In genomic region chr5:135015497-135015896, GRCm38 (mm10) we compare ENCODE assay signal across 8 mouse cellular contexts. TPM values are rescaled to one million over a fixed set of nuclear protein-coding genes. Genes with fewer than 3 reads are reported as not detected.
A peak's percentile ranks its signal among the peaks of the same experiment; 100 is the strongest.
DNase-seq lines count a peak whose midpoint lies in the region; ATAC-seq lines count a peak whose summit lies in the region.
"Had no signal": no experiment of that assay in that cellular context is flagged by ENCODE, and none has a peak within 500 bp of the region (broad histone marks: within the 10 kb centered on the region; RNA-seq: fewer than 3 reads in every experiment).

No protein-coding gene starts in this region.

- H3K9me3 ChIP-seq in forebrain, embryonic 14.5 days (replicated peaks; ENCODE audit: control insufficient read depth, low read length): no peaks in the 10 kb centered on the region
- H3K9me3 ChIP-seq: limb, embryonic 15.5 days had no signal

- WGBS in forebrain, embryonic 14.5 days: 15% methylated on average over 7 of the region's 7 CpGs

- H3K9ac ChIP-seq in forebrain, embryonic 14.5 days (ENCODE audit: low read length): no peak overlapping the region
- H3K9ac ChIP-seq: limb, embryonic 15.5 days had no signal

- no peaks in the 10 kb centered on the region for H3K27me3 ChIP-seq in forebrain, embryonic 14.5 days (replicated peaks; ENCODE audit: control insufficient read depth, insufficient read depth, low read length)
- H3K27me3 ChIP-seq: limb, embryonic 15.5 days had no signal

- H3K4me3 ChIP-seq in forebrain, embryonic 14.5 days (ENCODE audit: low read depth, low read length): no peak overlapping the region
- H3K4me3 ChIP-seq: limb, embryonic 15.5 days had no signal

- no peak overlapping the region for H3K27ac ChIP-seq in forebrain, embryonic 14.5 days (ENCODE audit: low read depth, low read length)
- H3K27ac ChIP-seq: limb, embryonic 15.5 days had no signal

- DNase-seq in Muller cell, postnatal 12 days (ENCODE audit: inconsistent ontology term): peak; percentile 65
- peak; percentile 82 for DNase-seq in c-Kit-positive CD71-positive TER-119-positive erythroid progenitor cells, embryonic 14.5 days (ENCODE audit: low spot score)
- DNase-seq in forebrain, embryonic 14.5 days (ENCODE audit: low spot score): peak; percentile 84
- DNase-seq in heart, postnatal 4 days: peak; percentile 93
- peak; percentile 89 to 96 for DNase-seq in left cerebral cortex, adult 18-20 months (ENCODE audit: low spot score in 2 of 2)
- DNase-seq in mesoderm, embryonic 11.5 days (ENCODE audit: low read depth, low spot score): peak; percentile 80
- peak; percentile 84 to 90 for DNase-seq in spleen, postnatal 10 days (ENCODE audit: low spot score in 2 of 2)

- ATAC-seq in forebrain, embryonic 14.5 days: peak; percentile 60

- no peaks in the 10 kb centered on the region for H3K36me3 ChIP-seq in forebrain, embryonic 14.5 days (ENCODE audit: control insufficient read depth, insufficient read depth, low read length)
- H3K36me3 ChIP-seq: limb, embryonic 15.5 days had no signal

- H3K4me2 ChIP-seq in forebrain, embryonic 14.5 days (ENCODE audit: low read length): no peak overlapping the region
- H3K4me2 ChIP-seq: limb, embryonic 15.5 days had no signal

- no peaks in the 10 kb centered on the region; the same call in 1 of the 2 replicates for H3K4me1 ChIP-seq in forebrain, embryonic 14.5 days (ENCODE audit: control insufficient read depth, insufficient read depth, low read length)

RNA-seq across cellular contexts. Expression of gene Abhd11, which starts 6.5 kb away (rescaled TPM):
- 66.9 and 70.7 TPM in 2 replicates for polyA plus RNA-seq in forebrain, embryonic 14.5 days (2014; fragmentation: Nextera tagmentation; extraction: Ambion mirVana)
- total RNA-seq in heart, postnatal 4 days (2021): 10 to 100 TPM; 55.0 to 59.6 TPM
- total RNA-seq in left cerebral cortex, adult 18-20 months (2021): 10 to 100 TPM; 34.3 to 38.1 TPM

RNA-seq across cellular contexts. Expression of gene Stx1a, which starts 7.8 kb away (rescaled TPM):
- polyA plus RNA-seq in forebrain, embryonic 14.5 days (2014; fragmentation: Nextera tagmentation; extraction: Ambion mirVana): 57.0 and 78.5 TPM in 2 replicates
- 1 to 10 TPM; 5.6 to 6.0 TPM for total RNA-seq in heart, postnatal 4 days (2021)
- total RNA-seq in left cerebral cortex, adult 18-20 months (2021): 100 to 1,000 TPM; 309 to 311 TPM

RNA-seq across cellular contexts. Expression of gene Cldn3, which starts 29.5 kb away (rescaled TPM):
- 5.9 and 9.0 TPM in 2 replicates for polyA plus RNA-seq in forebrain, embryonic 14.5 days (2014; fragmentation: Nextera tagmentation; extraction: Ambion mirVana)
- under 1 TPM; 0.71 to 0.77 TPM for total RNA-seq in heart, postnatal 4 days (2021)
- total RNA-seq in left cerebral cortex, adult 18-20 months (2021): under 1 TPM in 1 of 2 experiments, not detected in 1; 0.49 TPM

RNA-seq across cellular contexts. Expression of gene Dnajc30, which starts 48.5 kb away (rescaled TPM):
- 36.3 and 38.8 TPM in 2 replicates for polyA plus RNA-seq in forebrain, embryonic 14.5 days (2014; fragmentation: Nextera tagmentation; extraction: Ambion mirVana)
- total RNA-seq in heart, postnatal 4 days (2021): 10 to 100 TPM; 24.8 to 26.6 TPM
- 10 to 100 TPM; 40.6 to 44.5 TPM for total RNA-seq in left cerebral cortex, adult 18-20 months (2021)

RNA-seq across cellular contexts. Expression of gene Bud23, which starts 49.3 kb away (rescaled TPM):
- polyA plus RNA-seq in forebrain, embryonic 14.5 days (2014; fragmentation: Nextera tagmentation; extraction: Ambion mirVana): 89.1 and 92.7 TPM in 2 replicates
- total RNA-seq in heart, postnatal 4 days (2021): 10 to 100 TPM; 28.5 to 37.0 TPM
- 10 to 100 TPM; 43.9 to 54.1 TPM for total RNA-seq in left cerebral cortex, adult 18-20 months (2021)

Comparison
In these comparisons a context has a peak if more than half of its experiments do, and no peak if none do; other contexts are left out.
1. RNA of gene Stx1a, which starts 7.8 kb away (total RNA-seq): 309 to 311 TPM in left cerebral cortex, adult 18-20 months; 5.6 to 6.0 TPM in heart, postnatal 4 days; every median in the first group is over 10 times any median in the second.
2. Peak in every context shown above with its lines, with median percentiles within 50 percentile points of each other: DNase-seq.